Mouse (Mus musculus) left cerebral cortex, postnatal 36 days (tissue): ENCODE results near the gene Ccdc121. TPM values are rescaled to one million over a fixed set of nuclear protein-coding genes. Genes with fewer than 3 reads are reported as not detected.
"Not testable (repeated sequence)": the region's sequence is repeated elsewhere in the genome, so short reads cannot be mapped to it uniquely, and the experiment has no call there.

Experiments used
- DNase-seq, 2 experiments: peaks; one replicate each; pipeline ENCODE4 v3.0.0; 2021 to 2022; ENCODE audit warnings: low spot score in 2 of 2, mixed read lengths in 1 of 2
- intact Hi-C: fragments of 180-260 bp; cut with DNase I; formaldehyde crosslinking; loops from one replicate; pipeline ENCODE4 v1.15.1; 2025
- total RNA-seq, 2 experiments: library from RNA; stranded (reverse); gene quantifications; 2 replicates each; pipeline ENCODE4 v1.2.3; 2021

Gene Ccdc121
- total RNA-seq, 2 experiments from 2014 or later, result 0.27 to 0.36 TPM

DNA sequence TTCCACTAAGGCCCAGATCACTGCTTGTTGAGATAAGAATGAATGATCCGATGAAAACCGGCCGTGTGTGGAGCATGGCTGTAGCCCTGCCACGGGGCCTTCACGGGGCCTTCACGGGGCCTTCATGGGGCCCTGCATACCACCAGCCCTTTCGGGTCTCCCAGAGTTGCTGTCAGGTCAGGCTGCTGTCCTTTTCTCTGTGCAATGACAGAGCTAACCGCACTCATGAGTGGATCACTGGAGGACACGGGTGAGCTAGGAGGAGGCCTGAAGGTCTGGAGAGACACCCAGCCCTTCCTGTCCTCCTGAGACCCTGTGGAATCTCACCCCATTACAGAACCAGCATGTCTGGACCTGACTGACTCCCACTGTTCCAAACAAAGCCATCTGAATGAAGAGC, 6.8 kb upstream of the Ccdc121 start:
- no peak for DNase-seq
- intact Hi-C loops, result loop anchor here (5.0 kb wide), 1 partner anchor 36 kb away; no protein-coding TSS in a partner anchor

DNA sequence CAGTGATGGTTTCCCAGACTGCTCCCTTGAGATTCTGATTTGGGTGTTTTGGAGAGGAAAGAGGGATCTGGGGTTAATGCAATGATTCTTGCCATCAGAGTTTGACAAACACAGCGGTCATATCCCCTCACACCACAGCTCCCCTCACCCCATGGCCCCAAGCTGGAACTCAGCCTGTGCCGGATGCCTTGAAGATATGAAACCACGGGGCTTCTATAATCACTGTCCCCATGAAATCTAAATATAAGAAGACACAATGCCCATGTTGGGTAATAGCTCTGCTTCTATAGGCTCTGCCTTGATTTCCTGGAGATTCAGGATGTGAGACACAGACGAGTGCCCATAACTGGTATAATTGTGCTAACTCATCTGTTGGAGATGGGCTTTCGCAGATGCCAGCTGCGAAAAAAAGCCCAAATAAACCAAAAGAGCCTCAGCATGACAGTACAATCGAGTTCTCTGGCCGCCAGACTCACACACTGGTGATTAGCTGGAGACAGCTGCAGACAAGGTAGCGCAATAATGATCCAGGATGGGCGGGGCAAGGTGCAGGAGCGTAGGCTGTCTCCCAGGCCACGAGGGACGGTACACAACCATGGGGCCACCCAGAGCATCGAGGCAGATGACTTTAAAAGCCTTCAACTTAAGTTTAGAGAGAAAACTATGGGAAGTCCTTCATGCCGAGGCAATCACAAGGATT, 1.3 kb upstream of the Ccdc121 start:
- intact Hi-C loops, result no loop called here
- no peak for DNase-seq

DNA sequence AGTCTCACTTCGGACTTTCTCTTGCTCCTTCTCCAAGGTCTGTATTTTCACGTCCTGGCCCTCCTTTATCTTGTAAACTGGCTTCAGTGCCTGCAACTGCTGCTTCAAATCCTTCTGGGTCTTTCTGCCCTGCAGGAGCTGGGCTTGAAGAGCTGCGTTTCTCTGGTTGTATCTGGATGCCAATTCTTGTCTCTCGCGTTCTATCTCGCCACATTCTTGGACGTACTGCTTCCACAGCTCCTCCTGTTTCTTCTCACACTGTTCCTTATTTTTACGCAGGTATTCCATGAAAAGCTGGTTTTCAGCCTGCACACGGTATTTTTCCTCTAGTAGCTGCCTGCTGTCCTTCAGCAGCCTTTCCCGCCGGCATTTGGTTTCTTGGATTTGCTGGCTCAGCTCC, 396 bp downstream of the Ccdc121 start:
- intact Hi-C loops, DNase-seq: not testable (repeated sequence)

- intact Hi-C loops, result no loop called here
- DNase-seq, result no peak
Measured at GRCm38 (mm10) chr1:181505367-181505766, 5.9 kb downstream of the Ccdc121 start.

GRCm38 (mm10) chr1:181503471-181503870, 7.8 kb downstream of the Ccdc121 start:
- no peak for DNase-seq
- intact Hi-C loops, result no loop called here

DNA sequence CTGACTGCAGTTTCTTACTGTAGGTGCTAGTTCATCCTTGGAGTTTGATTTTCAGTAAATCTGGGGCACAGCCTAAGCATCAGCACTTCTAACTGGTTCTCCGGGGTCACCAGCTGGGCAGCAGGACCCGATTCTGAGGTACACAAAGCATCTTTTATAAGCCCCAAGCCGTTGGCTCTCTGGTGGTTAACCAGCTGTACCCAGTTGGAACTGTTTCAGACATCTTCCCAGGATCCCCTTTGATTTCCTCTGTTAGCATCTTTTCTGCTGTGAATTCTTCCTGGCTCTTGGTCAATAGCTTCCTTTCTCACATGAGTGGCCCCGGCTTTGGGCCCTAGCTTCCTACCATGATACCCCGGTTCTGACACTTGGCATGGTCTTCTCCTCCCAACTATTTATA, 26.6 kb downstream of the Ccdc121 start:
- no peak for DNase-seq
- intact Hi-C loops, result loop anchor here (5.0 kb wide), 1 partner anchor 33 kb away; no protein-coding TSS in a partner anchor

GRCm38 (mm10) chr1:181476557-181476956, 34.7 kb downstream of the Ccdc121 start:
- no peak for DNase-seq
- intact Hi-C loops, result no loop called here

DNA sequence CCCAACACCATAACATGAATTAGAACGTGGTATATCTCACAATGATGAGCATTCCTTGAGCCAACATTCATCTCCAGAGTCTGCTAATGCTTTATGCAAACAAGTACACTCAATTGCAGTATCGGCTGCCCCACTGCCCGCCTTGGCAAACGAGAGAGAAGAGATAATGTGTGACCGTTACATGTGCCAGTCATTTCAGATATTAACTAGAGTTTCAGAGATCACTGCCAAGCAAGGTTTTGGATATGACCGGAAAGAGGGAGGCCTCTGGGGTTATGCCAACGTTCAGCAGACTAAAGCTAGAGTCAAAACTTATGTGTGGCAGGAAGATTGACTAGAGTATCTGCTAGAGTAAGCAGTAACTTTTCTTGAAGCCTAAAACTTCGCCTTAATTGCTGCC, 35.1 kb downstream of the Ccdc121 start:
- no peak for DNase-seq
- intact Hi-C loops, result no loop called here

- no peak for DNase-seq
- intact Hi-C loops, result loop anchor here (5.0 to 10.0 kb wide), 2 partner anchors 145 to 197 kb away; no protein-coding TSS in a partner anchor
Measured at GRCm38 (mm10) chr1:181469415-181469814, 41.8 kb downstream of the Ccdc121 start.

DNA sequence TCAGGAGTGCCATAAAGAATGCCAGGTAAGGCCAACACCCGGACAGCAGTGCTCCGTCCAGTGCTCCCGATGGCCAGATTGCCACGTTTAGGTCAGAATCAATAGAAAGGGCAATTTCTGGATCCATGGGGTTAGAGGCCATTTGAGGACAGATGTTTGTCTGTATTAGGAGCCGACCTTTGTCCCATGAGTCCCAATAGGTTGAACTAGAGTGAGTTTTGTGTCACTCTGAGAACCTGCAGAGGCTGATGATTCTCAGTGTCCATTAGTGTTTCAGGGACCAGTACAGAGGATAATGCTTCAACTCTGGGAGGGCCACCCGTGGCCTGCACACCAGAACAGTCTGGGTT, 44.0 kb downstream of the Ccdc121 start:
- intact Hi-C loops, result loop anchor here (2.0 to 10.0 kb wide), 3 partner anchors 78 to 195 kb away; no protein-coding TSS in a partner anchor
- DNase-seq, result no peak

DNA sequence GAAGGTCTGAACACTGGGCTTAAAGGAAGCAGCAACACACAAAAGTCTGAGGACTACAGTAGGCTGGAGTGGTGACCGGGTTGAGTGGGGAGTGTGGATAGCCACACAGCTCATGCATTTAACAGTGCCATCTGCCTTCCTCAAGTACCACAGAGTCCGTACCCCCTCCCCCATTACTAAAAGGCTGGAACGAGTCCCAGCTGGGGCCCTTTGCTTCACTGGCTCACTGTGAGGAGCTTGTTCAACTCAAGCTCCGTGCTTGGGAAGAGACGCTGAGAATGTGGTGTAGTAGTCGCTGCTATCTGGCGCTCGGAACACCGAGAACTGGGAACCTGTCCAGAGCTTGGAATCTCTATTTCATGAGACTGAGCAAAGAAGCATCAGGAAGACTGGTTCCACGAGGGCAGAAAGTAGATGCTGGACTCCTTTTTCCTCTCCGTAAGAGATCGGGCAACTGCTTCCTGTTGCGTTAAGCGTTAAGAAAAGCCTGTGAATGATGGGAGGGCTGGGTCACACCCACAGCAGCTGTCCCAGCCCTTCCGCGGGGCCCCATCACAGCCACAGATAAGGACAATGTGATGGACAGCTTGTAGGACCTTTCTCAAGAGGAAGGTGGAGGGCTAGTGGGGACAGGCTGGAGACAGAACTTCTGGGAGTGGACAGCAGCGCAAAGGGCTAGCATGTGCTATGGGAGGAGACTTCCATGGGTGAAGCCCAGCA, 44.5 kb downstream of the Ccdc121 start:
- intact Hi-C loops, result loop anchor here (2.0 to 10.0 kb wide), 3 partner anchors 78 to 194 kb away; no protein-coding TSS in a partner anchor
- DNase-seq, result peak; percentile 70 to 75

DNA sequence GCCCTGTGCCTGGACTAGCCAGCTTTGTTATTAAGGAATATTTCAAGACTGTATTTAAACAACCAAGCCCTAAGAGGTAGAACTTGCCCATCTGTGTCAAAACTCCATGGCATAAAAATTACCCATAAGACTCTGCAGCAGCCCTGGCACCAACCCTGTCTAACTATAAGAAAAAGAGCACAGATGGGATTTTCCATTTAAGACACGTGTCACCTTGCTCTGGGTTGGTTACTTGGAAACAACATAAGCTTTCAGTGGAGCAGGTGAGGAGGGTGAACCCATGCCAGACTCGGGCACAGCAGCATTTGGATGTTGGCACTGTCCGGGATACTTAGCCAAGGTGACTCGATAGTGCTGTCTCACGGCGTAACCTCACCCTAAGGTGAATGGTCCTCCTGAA, 45.2 kb downstream of the Ccdc121 start:
- DNase-seq, result no peak
- intact Hi-C loops, result loop anchor here (2.0 to 10.0 kb wide), 3 partner anchors 79 to 194 kb away; no protein-coding TSS in a partner anchor

GRCm38 (mm10) chr1:181465027-181465426, 46.2 kb downstream of the Ccdc121 start:
- intact Hi-C loops, result loop anchor here (5.0 to 10.0 kb wide), 2 partner anchors 150 to 193 kb away; no protein-coding TSS in a partner anchor
- no peak for DNase-seq

- intact Hi-C loops, result loop anchor here (5.0 to 10.0 kb wide), 2 partner anchors 81 to 152 kb away; no protein-coding TSS in a partner anchor
- DNase-seq, result no peak
Measured at GRCm38 (mm10) chr1:181462906-181463179, 48.4 kb downstream of the Ccdc121 start.

DNA sequence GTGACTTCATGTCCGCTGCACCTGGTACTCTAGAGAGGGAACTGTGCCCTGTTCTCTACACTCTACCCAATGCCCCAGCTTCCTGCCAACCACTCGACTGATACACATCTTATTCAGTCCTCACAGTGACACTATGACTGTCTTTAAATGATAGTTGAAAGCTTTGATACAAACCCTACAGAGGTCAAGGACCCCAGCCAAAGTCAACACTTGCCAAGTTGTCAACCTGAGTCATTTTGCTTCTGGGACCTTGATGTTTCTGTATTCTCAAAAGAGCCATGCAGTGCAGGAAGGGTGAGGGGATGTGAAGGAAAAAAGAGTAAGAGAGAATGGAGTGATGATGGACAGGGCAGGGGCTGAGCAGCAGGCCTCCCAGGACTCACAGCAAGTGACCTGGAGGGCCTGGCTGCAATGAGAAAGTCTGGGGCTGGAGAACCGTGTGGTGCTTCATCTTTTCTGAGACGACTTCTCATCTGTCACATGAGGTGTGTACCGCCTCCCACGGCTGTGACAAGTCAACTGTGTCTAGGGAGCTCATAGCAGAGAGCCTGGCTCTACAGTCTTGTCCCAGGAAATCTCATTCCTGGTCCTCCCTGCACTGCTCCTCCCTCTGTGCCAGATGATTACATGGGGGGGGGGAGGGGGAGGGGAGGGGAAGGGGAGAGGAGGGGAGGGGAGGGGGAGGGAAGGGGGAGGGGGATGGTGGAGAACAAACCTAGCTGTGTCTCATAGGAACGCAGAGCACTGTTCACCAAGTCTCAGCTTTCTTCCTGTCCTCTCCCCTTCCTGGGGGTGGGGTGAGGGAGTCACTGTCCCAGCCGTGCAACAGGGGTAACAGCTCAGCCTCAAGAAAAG, 49.0 kb downstream of the Ccdc121 start:
- no peak for DNase-seq
- intact Hi-C loops, result loop anchor here (5.0 to 10.0 kb wide), 2 partner anchors 80 to 153 kb away; no protein-coding TSS in a partner anchor

DNA sequence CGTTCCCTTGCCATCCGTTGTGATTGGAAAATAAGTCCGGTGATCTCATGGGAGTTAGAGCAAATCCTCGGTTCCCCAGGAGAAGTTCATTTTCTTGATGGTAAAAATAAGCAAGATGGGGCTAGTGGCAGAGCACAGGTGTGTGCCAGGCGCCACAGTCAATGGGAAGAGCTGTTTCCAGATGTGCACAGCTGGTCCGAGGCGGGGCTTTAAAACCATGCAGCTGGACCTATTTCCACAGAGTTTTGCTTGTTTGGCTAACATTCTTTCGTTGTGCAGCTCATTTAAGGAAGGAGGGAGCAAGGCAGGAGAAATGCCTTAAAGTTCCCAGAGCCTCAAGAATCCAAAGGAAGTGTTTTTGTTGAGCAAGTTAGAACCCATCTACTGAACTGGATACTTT, 49.8 kb downstream of the Ccdc121 start:
- no peak for DNase-seq
- intact Hi-C loops, result loop anchor here (5.0 to 10.0 kb wide), 2 partner anchors 79 to 153 kb away; no protein-coding TSS in a partner anchor

DNA sequence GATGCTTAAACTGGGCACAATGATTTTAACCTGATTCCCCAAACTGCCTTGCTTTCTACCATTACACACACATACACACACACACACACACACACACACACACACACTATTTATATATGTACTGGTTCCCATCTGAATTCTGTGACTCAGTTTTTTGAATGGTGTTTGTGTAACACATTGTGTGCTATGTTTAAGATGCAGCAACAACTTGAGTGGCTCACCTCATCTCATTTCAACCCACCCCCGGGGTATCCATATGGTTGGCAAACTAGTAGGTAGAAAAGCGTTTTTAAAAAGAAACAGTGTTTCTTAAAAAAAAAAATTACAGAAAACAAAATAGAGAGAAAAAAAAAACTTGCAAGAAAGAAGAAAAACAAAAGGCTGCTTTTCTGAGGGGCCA, 51.0 kb downstream of the Ccdc121 start:
- DNase-seq, result no peak
- intact Hi-C loops, result loop anchor here (5.0 to 10.0 kb wide), 2 partner anchors 78 to 155 kb away; no protein-coding TSS in a partner anchor
